Mouse (Mus musculus) left cerebral cortex, postnatal 25 days (tissue): Measurements from ENCODE around the gene Mrgprb1. TPM values are rescaled to one million over a fixed set of nuclear protein-coding genes. Genes with fewer than 3 reads are reported as not detected.
"Not testable (repeated sequence)": the region's sequence is repeated elsewhere in the genome, so short reads cannot be mapped to it uniquely, and the experiment has no call there.

ENCODE experiments used
- DNase-seq, 2 experiments: peaks; one replicate each; pipeline ENCODE4 v3.0.0; 2022; ENCODE audit warnings: low spot score in 2 of 2, mixed read lengths in 1 of 2
- intact Hi-C: fragments of 180-260 bp; cut with DNase I; formaldehyde crosslinking; loops from one replicate; pipeline ENCODE4 v1.15.1; 2025
- total RNA-seq, 2 experiments: library from RNA; stranded (reverse); gene quantifications; 2 replicates each; pipeline ENCODE4 v1.2.3; 2021

Mrgprb1 gene
- not detected for total RNA-seq

GRCm38 (mm10) chr7:48456242-48456641, at the start of gene Mrgprb1:
TSS of gene Mrgprb1 (minus strand) at chr7:48456342.
- intact Hi-C loops = no loop called here
- no peak for DNase-seq

- intact Hi-C loops = no loop called here
- DNase-seq = no peak
These were observed 43.1 kb upstream of the Mrgprb1 start, which contains the start of gene Mrgprx2 for GRCm38 (mm10) chr7:48499221-48499620. TSS of gene Mrgprx2 (minus strand) at chr7:48499321.

- intact Hi-C loops = no loop called here
- no peak for DNase-seq
These were observed 19.6 kb downstream of the Mrgprb1 start for GRCm38 (mm10) chr7:48436581-48436980.

GRCm38 (mm10) chr7:48435936-48436335, 20.2 kb downstream of the Mrgprb1 start:
- DNase-seq, intact Hi-C loops: not testable (repeated sequence)

Other genes starting within 250 kb of the Mrgprb1 start
- not detected for gene Mrgprb8, start 67.8 kb downstream of the Mrgprb1 start, total RNA-seq
- not detected for gene Mrgprx2, start 43.0 kb upstream of the Mrgprb1 start, total RNA-seq
- gene Mrgprb2, start 101.7 kb upstream of the Mrgprb1 start, total RNA-seq = not detected
- not detected for gene Mrgprb3, start 187.5 kb upstream of the Mrgprb1 start, total RNA-seq